Mouse (Mus musculus) heart, postnatal 4 days (tissue): ENCODE measurements around the gene Gm20547. TPM values are rescaled to one million over a fixed set of nuclear protein-coding genes. Genes with fewer than 3 reads are reported as not detected.

Experiments
- microRNA-seq, 2 experiments: library from miRNA; unstranded; fragments of <30 nt; microRNA quantifications; one replicate each; pipeline ENCODE4 v1.2.0; 2021 to 2022
- total RNA-seq, 2 experiments: library from RNA; stranded (reverse); gene quantifications; 2 replicates each; pipeline ENCODE4 v1.2.3; 2021

Gm20547 gene
- total RNA-seq, 2 experiments from 2014 or later: not detected

Small RNA genes within 50 kb of the gene (microRNA-seq; reads per million reads assigned to microRNA genes)
- gene Mir6970 (0.35 to 0.41 reads per million in 2 experiments), gene Mir6971 (2.2 to 5.2 reads per million in 2 experiments), gene Mir6972 (0 reads per million in 2 experiments)

Other genes with a start within 250 kb of the Gm20547 start
- gene Fkbpl, start 237.3 kb downstream of the Gm20547 start, total RNA-seq: 1 to 10 TPM; 6.1 to 9.5 TPM
- 10 to 100 TPM; 22.3 to 24.4 TPM for gene Atf6b, start 234.9 kb downstream of the Gm20547 start, total RNA-seq
- 10 to 100 TPM; 47.1 to 54.2 TPM for gene Tnxb, start 211.5 kb downstream of the Gm20547 start, total RNA-seq
- gene C4b, start 138.2 kb downstream of the Gm20547 start, total RNA-seq: 1 to 10 TPM; 5.0 to 5.5 TPM
- gene Cyp21a1, start 77.5 kb downstream of the Gm20547 start, total RNA-seq: not detected
- 10 to 100 TPM; 13.6 to 16.2 TPM for gene Stk19, start 45.1 kb downstream of the Gm20547 start, total RNA-seq
- 10 to 100 TPM; 21.4 to 23.0 TPM for gene Dxo, start 45.0 kb downstream of the Gm20547 start, total RNA-seq
- gene Skiv2l, start 31.8 kb downstream of the Gm20547 start, total RNA-seq: 10 to 100 TPM; 27.4 to 27.9 TPM
- gene Nelfe, start 31.7 kb downstream of the Gm20547 start, total RNA-seq: 10 to 100 TPM; 30.4 to 34.2 TPM
- gene Cfb, start 19.5 kb downstream of the Gm20547 start, total RNA-seq: 1 to 10 TPM in 1 of 2 experiments, under 1 TPM in 1; 0.88 to 2.6 TPM
- 1 to 10 TPM; 7.9 TPM for gene Zbtb12, start 2.6 kb downstream of the Gm20547 start, total RNA-seq
- 1 to 10 TPM; 3.0 to 3.7 TPM for gene C2, start 16.2 kb upstream of the Gm20547 start, total RNA-seq
- gene Ehmt2, start 16.4 kb upstream of the Gm20547 start, total RNA-seq: 10 to 100 TPM; 55.7 to 56.8 TPM
- gene Slc44a4, start 32.4 kb upstream of the Gm20547 start, total RNA-seq: not detected
- gene Neu1, start 49.2 kb upstream of the Gm20547 start, total RNA-seq: 10 to 100 TPM; 10.1 to 11.7 TPM
- gene Hspa1b, start 77.2 kb upstream of the Gm20547 start, total RNA-seq: 1 to 10 TPM; 4.8 to 5.2 TPM
- not detected for gene Gm20481, start 87.9 kb upstream of the Gm20547 start, total RNA-seq
- 1 to 10 TPM; 2.6 to 2.9 TPM for gene Hspa1a, start 90.1 kb upstream of the Gm20547 start, total RNA-seq
- 1 to 10 TPM; 5.3 to 6.6 TPM for gene Hspa1l, start 90.7 kb upstream of the Gm20547 start, total RNA-seq
- 10 to 100 TPM; 52.2 to 55.0 TPM for gene Lsm2, start 99.8 kb upstream of the Gm20547 start, total RNA-seq
- gene Vars, start 118.9 kb upstream of the Gm20547 start, total RNA-seq: 10 to 100 TPM; 46.7 to 49.0 TPM
- 1 to 10 TPM; 1.6 to 1.8 TPM for gene Vwa7, start 134.5 kb upstream of the Gm20547 start, total RNA-seq
- gene Sapcd1, start 146.0 kb upstream of the Gm20547 start, total RNA-seq: 1 to 10 TPM in 1 of 2 experiments, under 1 TPM in 1; 0.74 to 1.3 TPM
- gene Msh5, start 164.7 kb upstream of the Gm20547 start, total RNA-seq: 1 to 10 TPM; 4.0 to 6.5 TPM
- gene Clic1, start 167.9 kb upstream of the Gm20547 start, total RNA-seq: 100 to 1,000 TPM; 166 to 167 TPM
- 100 to 1,000 TPM; 104 to 106 TPM for gene Ddah2, start 177.0 kb upstream of the Gm20547 start, total RNA-seq
- gene Ly6g6c, start 183.3 kb upstream of the Gm20547 start, total RNA-seq: not detected
- gene Mpig6b, start 184.1 kb upstream of the Gm20547 start, total RNA-seq: under 1 TPM in 1 of 2 experiments, not detected in 1; 0.47 TPM
- gene Ly6g6e, start 194.9 kb upstream of the Gm20547 start, total RNA-seq: not detected
- gene Ly6g6d, start 196.0 kb upstream of the Gm20547 start, total RNA-seq: 1 to 10 TPM; 1.6 to 2.4 TPM
- not detected for gene Ly6g6f, start 203.6 kb upstream of the Gm20547 start, total RNA-seq
- gene Abhd16a, start 207.2 kb upstream of the Gm20547 start, total RNA-seq: 10 to 100 TPM; 50.6 to 53.5 TPM
- not detected for gene Ly6g5c, start 226.2 kb upstream of the Gm20547 start, total RNA-seq
- under 1 TPM; 0.52 to 0.62 TPM for gene Ly6g5b, start 233.4 kb upstream of the Gm20547 start, total RNA-seq
- 1 to 10 TPM; 6.0 to 6.2 TPM for gene Gpank1, start 239.4 kb upstream of the Gm20547 start, total RNA-seq
- 100 to 1,000 TPM; 189 to 196 TPM for gene Csnk2b, start 240.0 kb upstream of the Gm20547 start, total RNA-seq
- 10 to 100 TPM; 26.6 to 27.3 TPM for gene D17H6S53E, start 244.3 kb upstream of the Gm20547 start, total RNA-seq